8 mouse cellular contexts compared by ENCODE assay signal in the genomic region with DNA sequence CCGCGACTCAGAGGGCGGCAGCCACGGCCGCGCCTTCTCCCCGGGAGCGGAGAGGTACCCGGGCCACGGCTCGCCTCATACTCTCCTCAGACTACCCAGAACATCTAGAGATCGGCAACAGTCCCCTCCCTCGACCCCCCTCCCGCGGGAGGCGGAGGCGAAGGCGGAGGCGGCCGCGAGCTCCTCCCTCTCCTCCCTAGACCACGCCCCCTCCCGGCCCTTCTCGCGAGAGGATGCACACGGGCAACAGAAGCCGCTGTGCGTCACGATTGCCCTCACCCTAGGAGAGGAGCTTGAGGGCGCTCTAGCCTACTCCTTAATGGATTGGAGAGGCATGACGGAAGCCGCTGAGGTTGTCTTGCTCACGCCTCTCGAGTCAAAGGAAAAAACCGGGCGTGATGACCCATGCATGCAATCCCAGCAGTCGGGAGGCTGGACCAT. TPM values are rescaled to one million over a fixed set of nuclear protein-coding genes. Genes with fewer than 3 reads are reported as not detected.
DNase-seq lines count a peak whose midpoint lies in the region; ATAC-seq and TF ChIP-seq lines count a peak whose summit lies in the region.

A gene (minus strand): TSS at position 116 of the 441 bp plus-strand sequence.
A gene (plus strand): TSS at position 278 of the 441 bp plus-strand sequence.

- H3K27ac ChIP-seq in cortical plate, adult 2 months (ENCODE audit: insufficient read depth, low read length): peak within 1 kb of the TSS; percentile 76

- H3K27me3 ChIP-seq in megakaryocyte, embryonic 14.5 days (replicated peaks): no peaks in the 10 kb centered on the region

- TF ChIP-seq POLR2A in cortical plate, adult 2 months (IDR thresholded peaks at IDR 0.05; ENCODE audit: extremely low read depth, insufficient read depth, low read length): peak; percentile 81; the same call in 1 of the 2 replicates

- H3K4me1 ChIP-seq in cortical plate, adult 2 months (ENCODE audit: control insufficient read depth, insufficient read depth, low read length): no peaks in the 10 kb centered on the region
- peaks cover 27% of the 10 kb centered on the region for H3K4me1 ChIP-seq in megakaryocyte, embryonic 14.5 days

- H3K36me3 ChIP-seq in megakaryocyte, embryonic 14.5 days (replicated peaks; ENCODE audit: low read length): peaks cover under 1% of the 10 kb centered on the region

- peak; percentile 70 for ATAC-seq in activated CD4-positive, CD25-positive, alpha-beta regulatory T cell, adult 4 months

- H3K9me3 ChIP-seq in megakaryocyte, embryonic 14.5 days: no peaks in the 10 kb centered on the region

- peak; percentile 99 for DNase-seq in gastrocnemius, adult 8-10 months (ENCODE audit: low spot score in 2 of 2)
- peak; percentile 85 for DNase-seq in hindlimb bud, embryonic 11.5 days (ENCODE audit: extremely low spot score, low read depth, low spot score)
- DNase-seq in left cerebral cortex, adult 8-10 months (ENCODE audit: low spot score in 2 of 2): peak; percentile 98 to 99
- DNase-seq in right cerebral cortex, postnatal 10 days (ENCODE audit: low spot score in 2 of 2): peak; percentile 100
- peak; percentile 100 for DNase-seq in urinary bladder, postnatal 25 days (ENCODE audit: low spot score)

- TF ChIP-seq CTCF in cortical plate, adult 2 months (IDR thresholded peaks at IDR 0.05; ENCODE audit: extremely low read depth, insufficient read depth, low read length): no peak

- peak within 1 kb of the TSS; percentile 54 for H3K4me3 ChIP-seq in cortical plate, adult 2 months (ENCODE audit: insufficient read depth, low read length)
- H3K4me3 ChIP-seq in megakaryocyte, embryonic 14.5 days (replicated peaks): peak within 1 kb of the TSS; percentile 94

RNA-seq across cellular contexts. Expression of the first gene that starts in this region (rescaled TPM):
- polyA plus RNA-seq in activated CD4-positive, CD25-positive, alpha-beta regulatory T cell, adult 4 months (2017; shearing (Covaris generic)): 1 to 10 TPM; 5.8 to 8.0 TPM
- polyA plus RNA-seq in cortical plate, adult 2 months (2012; rRNA removed): 73.1 and 76.2 TPM in 2 replicates
- total RNA-seq in gastrocnemius, adult 8-10 months (2022): 100 to 1,000 TPM; 285 to 320 (median 302) TPM
- total RNA-seq in left cerebral cortex, adult 8-10 months (2022): 10 to 100 TPM; 74.9 to 96.5 (median 84.4) TPM
- 9.9 and 18.0 TPM in 2 replicates for polyA plus RNA-seq in megakaryocyte, embryonic 14.5 days (2012; ENCODE audit: insufficient read depth, low replicate concordance)

RNA-seq across cellular contexts. Expression of the second gene that starts in this region (rescaled TPM):
- polyA plus RNA-seq in activated CD4-positive, CD25-positive, alpha-beta regulatory T cell, adult 4 months (2017; shearing (Covaris generic)): 10 to 100 TPM; 68.3 to 83.6 TPM
- 159 and 161 TPM in 2 replicates for polyA plus RNA-seq in cortical plate, adult 2 months (2012; rRNA removed)
- total RNA-seq in gastrocnemius, adult 8-10 months (2022): 100 to 1,000 TPM; 273 to 322 (median 311) TPM
- total RNA-seq in left cerebral cortex, adult 8-10 months (2022): 100 to 1,000 TPM in 3 of 4 experiments, 10 to 100 TPM in 1; 99.1 to 113 (median 105) TPM
- 156 and 160 TPM in 2 replicates for polyA plus RNA-seq in megakaryocyte, embryonic 14.5 days (2012; ENCODE audit: insufficient read depth, low replicate concordance)

Comparison
In these comparisons a context has a peak if more than half of its experiments do, and no peak if none do; other contexts are left out.
1. Peak in every context shown above with its lines: DNase-seq, ATAC-seq, H3K4me3 ChIP-seq and H3K27ac ChIP-seq.